Mouse (Mus musculus): ENCODE data around the gene Slc26a11. TPM values are rescaled to one million over a fixed set of nuclear protein-coding genes. Genes with fewer than 3 reads are reported as not detected.

Gene Slc26a11
- polyA plus RNA-seq, 1 experiment from 2014 or later, result 10.7 TPM

DNA sequence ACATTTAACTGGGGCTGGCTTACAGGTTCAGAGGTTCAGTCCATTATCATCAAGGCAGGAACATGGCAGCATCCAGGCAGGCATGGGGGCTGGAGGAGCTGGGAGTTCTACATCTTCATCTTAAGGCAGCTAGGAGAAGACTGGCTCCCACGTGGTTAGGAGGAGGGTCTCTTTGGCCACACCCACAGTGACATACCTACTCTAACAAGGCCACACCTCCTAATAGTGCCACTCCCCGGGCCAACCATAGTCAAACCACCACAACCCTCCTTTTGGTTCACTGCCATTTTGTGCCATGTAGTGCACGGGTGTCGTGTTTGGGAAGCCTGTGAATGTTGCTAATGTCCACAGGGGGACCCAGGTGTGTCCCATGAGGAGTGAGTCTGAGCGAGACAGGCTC is 52.6 kb downstream of the Slc26a11 start:
- Histone ChIP-seq H3K27me3 (no peaks in the 10 kb centered on the region), H3K9ac (no peak overlapping the region), H3K27ac (no peak overlapping the region), H3K4me1 (0 out of 2 replicates have a peak, but pooled peaks cover 5% of the 10 kb centered on the region), H3K4me2 (no peak overlapping the region), H3K4me3 (no peak overlapping the region), H3K9me3 (no peaks in the 10 kb centered on the region), H3K36me3 (peaks cover 17% of the 10 kb centered on the region)
- WGBS, result 53% methylated on average over 5 of the region's 5 CpGs
- no peak for ATAC-seq (ENCODE audit: insufficient number of reproducible peaks, low FRiP score, low TSS enrichment, low read depth)

DNA sequence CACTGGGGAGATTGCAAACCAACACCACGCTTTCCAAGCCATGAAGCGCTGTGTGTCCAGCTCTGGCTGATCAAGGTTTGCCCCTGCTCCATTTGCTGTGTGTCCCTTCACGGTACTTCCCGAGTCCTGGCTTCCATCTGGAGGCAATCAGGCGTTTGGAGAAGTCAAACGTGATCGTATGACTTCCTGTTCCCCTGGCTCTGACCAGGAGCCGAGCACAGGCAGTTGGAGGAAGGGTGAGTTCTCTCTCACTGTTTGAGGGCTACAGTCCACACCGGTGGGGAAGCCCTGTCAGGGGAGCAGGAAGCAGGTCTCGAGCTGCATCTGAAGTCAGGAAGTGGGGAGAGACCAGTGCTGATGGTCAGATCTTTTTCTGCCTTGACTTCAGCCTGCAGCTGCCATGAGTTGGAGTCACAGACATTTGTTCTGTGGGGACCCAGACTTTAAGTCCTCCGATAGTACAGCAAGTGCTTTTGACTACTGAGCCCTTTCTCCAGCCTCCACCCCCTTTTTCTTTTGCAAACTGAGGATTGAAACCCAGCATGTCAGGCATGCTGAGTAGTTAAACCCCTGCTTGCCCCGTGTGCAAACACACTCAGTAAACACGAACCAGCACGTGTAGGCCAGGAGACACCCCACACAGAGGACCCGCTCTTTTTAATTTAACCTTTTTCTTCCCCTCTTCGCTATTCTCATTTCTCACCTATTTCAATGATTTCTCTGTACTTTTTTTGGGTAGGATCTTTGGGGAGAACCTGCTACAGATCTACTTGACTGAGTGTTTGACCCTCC is 64.2 kb downstream of the Slc26a11 start:
- H3K27me3 ChIP-seq, result no peaks in the 10 kb centered on the region
- 33% methylated on average over 16 of the region's 16 CpGs for WGBS
- H3K4me2 ChIP-seq, result no peak overlapping the region
- H3K27ac ChIP-seq, result peak overlapping the region; percentile 38; the same call in 1 of the 2 replicates
- H3K9ac ChIP-seq, result no peak overlapping the region
- H3K4me1 ChIP-seq, result peaks cover 6% of the 10 kb centered on the region; the same call in 1 of the 2 replicates
- no peaks in the 10 kb centered on the region for H3K9me3 ChIP-seq
- ATAC-seq (ENCODE audit: insufficient number of reproducible peaks, low FRiP score, low TSS enrichment, low read depth), result no peak
- H3K4me3 ChIP-seq, result no peak overlapping the region; the same call in 1 of the 2 replicates
- peaks cover 28% of the 10 kb centered on the region; the same call in 1 of the 2 replicates for H3K36me3 ChIP-seq

DNA sequence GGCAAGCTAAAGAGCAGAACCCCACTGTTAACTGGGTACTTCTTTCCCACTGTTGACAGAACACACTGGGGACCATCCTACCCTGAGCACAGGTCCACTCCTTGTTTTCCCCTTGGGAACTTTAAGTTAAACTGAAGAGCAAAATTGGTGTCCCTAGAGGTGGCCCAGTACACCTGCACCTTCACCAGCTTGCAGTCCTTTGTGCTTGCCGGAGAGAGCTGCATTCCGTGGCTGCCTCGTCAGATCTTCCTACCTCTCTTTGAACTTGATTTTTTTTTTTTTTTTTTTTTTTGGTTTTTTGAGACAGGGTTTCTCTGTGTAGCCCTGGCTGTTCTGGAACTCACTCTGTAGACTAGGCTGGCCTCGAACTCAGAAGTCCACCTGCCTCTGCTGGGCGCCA is 65.1 kb downstream of the Slc26a11 start:
- Histone ChIP-seq H3K27ac (no peak overlapping the region), H3K4me1 (peaks cover 6% of the 10 kb centered on the region; the same call in 1 of the 2 replicates), H3K4me3 (no peak overlapping the region), H3K36me3 (peaks cover 24% of the 10 kb centered on the region; the same call in 1 of the 2 replicates), H3K4me2 (no peak overlapping the region), H3K27me3 (no peaks in the 10 kb centered on the region), H3K9me3 (no peaks in the 10 kb centered on the region), H3K9ac (no peak overlapping the region)
- WGBS, result 75% methylated on average over 5 of the region's 5 CpGs
- no peak for ATAC-seq (ENCODE audit: insufficient number of reproducible peaks, low FRiP score, low TSS enrichment, low read depth)

DNA sequence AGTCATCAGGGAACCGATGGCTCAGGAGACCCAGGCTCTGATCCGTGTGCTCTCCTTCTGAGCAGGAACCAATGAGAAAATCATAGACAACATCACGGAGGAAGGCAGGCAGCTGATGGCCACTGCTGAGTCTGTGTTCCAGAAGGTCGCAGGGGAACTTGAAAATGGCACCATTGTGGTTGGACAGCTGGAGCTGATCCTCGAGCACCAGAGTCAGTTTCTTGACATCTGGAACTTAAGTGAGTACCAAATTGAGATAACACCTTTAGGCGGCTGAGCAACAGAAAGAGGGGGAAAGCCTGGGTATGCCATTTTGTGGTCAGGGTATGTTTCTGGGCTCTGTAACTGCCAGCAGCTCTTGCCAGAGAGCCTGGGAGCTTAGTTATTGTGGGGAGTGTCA is 72.1 kb downstream of the Slc26a11 start:
- Histone ChIP-seq H3K27me3 (no peaks in the 10 kb centered on the region), H3K27ac (no peak overlapping the region), H3K36me3 (peaks cover 12% of the 10 kb centered on the region; the same call in 1 of the 2 replicates), H3K4me3 (no peak overlapping the region), H3K4me2 (no peak overlapping the region), H3K9me3 (no peaks in the 10 kb centered on the region), H3K4me1 (peaks cover 10% of the 10 kb centered on the region), H3K9ac (no peak overlapping the region)
- ATAC-seq (ENCODE audit: insufficient number of reproducible peaks, low FRiP score, low TSS enrichment, low read depth), result no peak
- WGBS, result 75% methylated on average over 6 of the region's 6 CpGs

DNA sequence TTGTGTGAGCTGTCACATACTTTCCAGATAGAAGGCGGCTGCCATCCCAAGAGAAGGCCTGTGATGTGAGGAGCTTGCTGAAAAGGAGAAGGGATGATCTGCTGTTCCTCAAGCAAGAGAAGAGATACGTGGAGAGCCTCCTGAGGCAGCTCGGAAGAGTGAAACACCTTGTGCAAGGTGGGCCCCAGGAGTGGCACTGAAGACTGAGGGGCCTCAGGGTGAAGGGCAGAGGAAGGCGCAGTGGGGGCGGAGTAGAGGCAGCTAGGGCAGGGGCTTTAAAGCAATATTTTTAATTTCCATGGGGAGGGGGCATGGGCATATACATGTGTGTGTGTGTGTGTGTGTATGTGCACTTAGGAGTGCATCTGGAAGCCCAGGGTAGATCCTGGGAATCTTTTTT is 72.6 kb downstream of the Slc26a11 start:
- Histone ChIP-seq H3K4me2 (peak overlapping the region; percentile 48), H3K4me3 (no peak overlapping the region), H3K9me3 (no peaks in the 10 kb centered on the region), H3K4me1 (peaks cover 10% of the 10 kb centered on the region), H3K27ac (no peak overlapping the region), H3K9ac (no peak overlapping the region), H3K27me3 (no peaks in the 10 kb centered on the region), H3K36me3 (peaks cover 12% of the 10 kb centered on the region; the same call in 1 of the 2 replicates)
- 80% methylated on average over 5 of the region's 5 CpGs for WGBS
- no peak for ATAC-seq (ENCODE audit: insufficient number of reproducible peaks, low FRiP score, low TSS enrichment, low read depth)

DNA sequence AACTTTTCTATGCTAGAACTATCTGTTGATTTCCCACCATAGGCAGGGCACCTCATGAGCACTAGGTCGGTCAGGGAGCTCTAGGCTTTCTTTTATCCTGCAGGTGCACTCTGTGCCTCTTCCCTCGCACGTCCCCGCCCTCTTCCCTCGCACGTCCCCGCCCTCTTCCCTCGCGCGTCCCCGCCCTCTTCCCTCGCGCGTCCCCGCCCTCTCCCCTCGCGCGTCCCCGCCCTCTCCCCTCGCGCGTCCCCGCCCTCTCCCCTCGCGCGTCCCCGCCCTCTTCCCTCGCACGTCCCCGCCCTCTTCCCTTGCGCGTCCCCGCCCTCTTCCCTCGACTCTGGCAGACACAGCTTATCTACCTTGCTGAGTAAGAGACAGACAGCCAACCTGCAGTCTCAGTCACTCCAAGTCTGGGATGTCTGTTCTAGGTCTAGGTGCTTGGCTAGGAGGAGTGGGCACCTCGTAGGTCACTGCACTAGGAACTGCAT is 73.3 kb downstream of the Slc26a11 start:
- 0 out of 2 replicates have a peak, but pooled peaks have one; percentile 22 for ATAC-seq (ENCODE audit: insufficient number of reproducible peaks, low FRiP score, low TSS enrichment, low read depth)
- Histone ChIP-seq H3K9me3 (no peaks in the 10 kb centered on the region), H3K27ac (no peak overlapping the region), H3K9ac (no peak overlapping the region), H3K4me3 (peak overlapping the region; percentile 24), H3K27me3 (no peaks in the 10 kb centered on the region), H3K4me2 (peak overlapping the region; percentile 48), H3K36me3 (peaks cover 16% of the 10 kb centered on the region), H3K4me1 (peaks cover 10% of the 10 kb centered on the region)
- 2% methylated on average over 27 of the region's 35 CpGs for WGBS

MicroRNA genes within 50 kb of the gene (microRNA counts, 519-probe panel; counts per million panel counts)
- microRNA mmu-miR-1932, result not detected

Small RNAs within 50 kb of the gene (microRNA-seq; reads per million reads assigned to microRNA genes)
- not detected for gene Mir1932

Other genes with a start within 250 kb of the Slc26a11 start
- gene Tbc1d16, start 127.1 kb upstream of the Slc26a11 start, polyA plus RNA-seq (2015; fragmentation: Nextera tagmentation; extraction: Ambion mirVana), result 17.4 and 18.3 TPM in 2 replicates
- gene Ccdc40, start 127.0 kb upstream of the Slc26a11 start, polyA plus RNA-seq (2015; fragmentation: Nextera tagmentation; extraction: Ambion mirVana), result 1.9 and 2.2 TPM in 2 replicates
- 82.0 and 90.8 TPM in 2 replicates for gene Gaa, start 87.7 kb upstream of the Slc26a11 start, polyA plus RNA-seq (2015; fragmentation: Nextera tagmentation; extraction: Ambion mirVana)
- gene Eif4a3, start 55.5 kb upstream of the Slc26a11 start, polyA plus RNA-seq (2015; fragmentation: Nextera tagmentation; extraction: Ambion mirVana), result 314 and 316 TPM in 2 replicates
- 5.0 and 5.3 TPM in 2 replicates for gene Card14, start 47.8 kb upstream of the Slc26a11 start, polyA plus RNA-seq (2015; fragmentation: Nextera tagmentation; extraction: Ambion mirVana)
- gene Sgsh, start within 50 bp of the Slc26a11 start, polyA plus RNA-seq (2015; fragmentation: Nextera tagmentation; extraction: Ambion mirVana), result 6.9 and 8.0 TPM in 2 replicates
- 3.1 and 3.7 TPM in 2 replicates for gene Rnf213, start 37.5 kb downstream of the Slc26a11 start, polyA plus RNA-seq (2015; fragmentation: Nextera tagmentation; extraction: Ambion mirVana)
- gene Endov, start 135.8 kb downstream of the Slc26a11 start, polyA plus RNA-seq (2015; fragmentation: Nextera tagmentation; extraction: Ambion mirVana), result 13.8 and 15.7 TPM in 2 replicates
- gene Nptx1, start 192.2 kb downstream of the Slc26a11 start, polyA plus RNA-seq (2015; fragmentation: Nextera tagmentation; extraction: Ambion mirVana), result 1.2 and 1.8 TPM in 2 replicates
- 8.3 and 9.0 TPM in 2 replicates for gene Rptor, start 247.3 kb downstream of the Slc26a11 start, polyA plus RNA-seq (2015; fragmentation: Nextera tagmentation; extraction: Ambion mirVana)